Mouse (Mus musculus): ENCODE data around the gene Atg7. TPM values are rescaled to one million over a fixed set of nuclear protein-coding genes. Genes with fewer than 3 reads are reported as not detected.

The Atg7 gene
- polyA plus RNA-seq, 1 experiment, result 14.7 TPM

DNA sequence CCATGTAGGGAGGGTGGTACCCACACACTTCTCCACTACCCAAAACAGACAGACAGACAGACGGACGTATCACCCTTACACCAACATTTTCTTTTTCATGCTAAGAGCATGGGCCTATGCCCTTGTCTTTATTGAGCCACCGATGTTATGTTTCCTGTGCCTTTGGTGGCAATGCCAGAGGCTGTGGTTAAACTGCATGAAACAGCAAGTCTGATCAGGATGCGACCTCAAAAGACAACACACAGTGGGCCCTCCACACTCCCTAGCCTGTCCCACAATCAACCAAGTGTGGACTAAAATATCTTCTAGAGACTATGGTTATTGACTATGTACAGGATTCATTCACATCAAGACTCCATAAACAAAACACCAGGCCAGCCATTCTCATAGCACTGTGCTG is 256.1 kb downstream of the Atg7 start:
- Histone ChIP-seq H3K36me3 (ENCODE audit: control insufficient read depth, insufficient read depth) (peaks cover 7% of the 10 kb centered on the region), H3K27me3 (ENCODE audit: control insufficient read depth, insufficient read depth, insufficient read length) (no peaks in the 10 kb centered on the region), H3K79me3 (ENCODE audit: low read depth) (peaks cover 85% of the 10 kb centered on the region), H3K4me3 (ENCODE audit: insufficient read depth, poor library complexity, severe bottlenecking) (no peak overlapping the region), H3K79me2 (ENCODE audit: control insufficient read depth, insufficient read depth) (peaks cover 100% of the 10 kb centered on the region), H3ac (ENCODE audit: control insufficient read depth, insufficient read length, low read depth) (no peak overlapping the region)
- TF ChIP-seq CEBPB (IDR thresholded peaks at IDR 0.05; ENCODE audit: low read depth) (no peak), CTCF (IDR thresholded peaks at IDR 0.05; ENCODE audit: control insufficient read depth, insufficient read depth, insufficient read length) (no peak), MYOG (IDR thresholded peaks at IDR 0.05; ENCODE audit: control insufficient read depth, extremely low read depth, insufficient read length) (no peak), USF1 (IDR thresholded peaks at IDR 0.05; ENCODE audit: low read depth) (no peak), MYOD1 (IDR thresholded peaks at IDR 0.05; ENCODE audit: control insufficient read depth, insufficient read length, low read depth) (no peak), MAX (IDR thresholded peaks at IDR 0.05) (no peak)

DNA sequence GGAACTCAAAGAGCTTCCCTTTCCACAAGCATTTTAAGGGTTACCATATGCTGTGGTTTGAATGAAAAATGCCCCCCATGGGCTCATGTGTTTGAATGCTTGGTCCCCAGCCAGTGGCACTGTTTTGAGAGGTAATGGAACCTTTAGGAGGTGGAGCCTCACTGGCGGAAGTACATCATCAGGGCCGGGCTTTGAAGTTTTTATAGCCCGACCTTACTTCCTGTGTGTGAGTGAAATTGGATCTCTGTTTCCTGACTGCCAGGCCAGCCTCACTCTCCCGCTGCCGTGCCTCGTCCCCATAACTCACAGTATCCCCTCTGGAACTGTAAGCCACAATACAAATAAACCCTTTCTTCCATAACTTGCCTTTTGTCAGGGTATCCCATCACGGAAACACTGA is 256.8 kb downstream of the Atg7 start:
- Histone ChIP-seq H3K79me3 (ENCODE audit: low read depth) (peaks cover 92% of the 10 kb centered on the region), H3K36me3 (ENCODE audit: control insufficient read depth, insufficient read depth) (peaks cover 7% of the 10 kb centered on the region), H3K27me3 (ENCODE audit: control insufficient read depth, insufficient read depth, insufficient read length) (no peaks in the 10 kb centered on the region), H3ac (ENCODE audit: control insufficient read depth, insufficient read length, low read depth) (no peak overlapping the region), H3K4me3 (ENCODE audit: insufficient read depth, poor library complexity, severe bottlenecking) (no peak overlapping the region), H3K79me2 (ENCODE audit: control insufficient read depth, insufficient read depth) (peaks cover 100% of the 10 kb centered on the region)
- no peak for TF ChIP-seq MYOD1 (IDR thresholded peaks at IDR 0.05; ENCODE audit: control insufficient read depth, insufficient read length, low read depth)
- no peak for TF ChIP-seq MAX (IDR thresholded peaks at IDR 0.05)
- TF ChIP-seq FOSL1 (IDR thresholded peaks at IDR 0.05; ENCODE audit: insufficient read depth, low read length, poor library complexity, severe bottlenecking), result no peak
- TF ChIP-seq CEBPB (IDR thresholded peaks at IDR 0.05; ENCODE audit: low read depth), result no peak
- TF ChIP-seq USF1 (IDR thresholded peaks at IDR 0.05; ENCODE audit: low read depth), result no peak
- no peak for TF ChIP-seq MYOG (IDR thresholded peaks at IDR 0.05; ENCODE audit: control insufficient read depth, extremely low read depth, insufficient read length)
- TF ChIP-seq CTCF (IDR thresholded peaks at IDR 0.05; ENCODE audit: control insufficient read depth, insufficient read depth, insufficient read length), result no peak

DNA sequence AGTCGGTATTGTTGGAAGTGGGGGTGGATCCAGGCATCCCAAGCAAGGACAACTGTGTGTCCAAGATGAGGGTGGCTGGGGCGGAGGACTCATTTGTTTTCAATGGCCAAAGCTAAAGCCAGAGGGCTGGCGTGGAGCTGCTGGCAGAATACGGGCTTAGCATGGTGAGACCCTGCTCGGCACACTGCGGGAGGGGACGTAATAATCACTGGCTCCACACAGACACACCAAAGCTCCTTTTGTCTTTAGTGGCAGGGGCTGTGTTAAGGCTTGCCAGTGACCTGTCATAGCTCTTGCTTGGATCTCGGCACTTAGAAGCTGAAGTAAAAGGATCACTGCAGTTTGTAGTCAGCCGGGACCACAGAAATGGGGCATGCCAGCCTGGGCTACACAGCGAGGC is 257.3 kb downstream of the Atg7 start:
- no peak overlapping the region for H3K4me3 ChIP-seq (ENCODE audit: insufficient read depth, poor library complexity, severe bottlenecking)
- H3K27me3 ChIP-seq (ENCODE audit: control insufficient read depth, insufficient read depth, insufficient read length), result no peaks in the 10 kb centered on the region
- peaks cover 7% of the 10 kb centered on the region for H3K36me3 ChIP-seq (ENCODE audit: control insufficient read depth, insufficient read depth)
- no peak overlapping the region for H3ac ChIP-seq (ENCODE audit: control insufficient read depth, insufficient read length, low read depth)
- no peak for TF ChIP-seq MAX (IDR thresholded peaks at IDR 0.05)
- TF ChIP-seq MYOD1 (IDR thresholded peaks at IDR 0.05; ENCODE audit: control insufficient read depth, insufficient read length, low read depth), result no peak
- TF ChIP-seq FOSL1 (IDR thresholded peaks at IDR 0.05; ENCODE audit: insufficient read depth, low read length, poor library complexity, severe bottlenecking), result no peak
- TF ChIP-seq CEBPB (IDR thresholded peaks at IDR 0.05; ENCODE audit: low read depth), result no peak
- TF ChIP-seq USF1 (IDR thresholded peaks at IDR 0.05; ENCODE audit: low read depth), result no peak
- no peak for TF ChIP-seq CTCF (IDR thresholded peaks at IDR 0.05; ENCODE audit: control insufficient read depth, insufficient read depth, insufficient read length)
- TF ChIP-seq MYOG (IDR thresholded peaks at IDR 0.05; ENCODE audit: control insufficient read depth, extremely low read depth, insufficient read length), result no peak
- peaks cover 91% of the 10 kb centered on the region for H3K79me3 ChIP-seq (ENCODE audit: low read depth)
- peaks cover 100% of the 10 kb centered on the region for H3K79me2 ChIP-seq (ENCODE audit: control insufficient read depth, insufficient read depth)

DNA sequence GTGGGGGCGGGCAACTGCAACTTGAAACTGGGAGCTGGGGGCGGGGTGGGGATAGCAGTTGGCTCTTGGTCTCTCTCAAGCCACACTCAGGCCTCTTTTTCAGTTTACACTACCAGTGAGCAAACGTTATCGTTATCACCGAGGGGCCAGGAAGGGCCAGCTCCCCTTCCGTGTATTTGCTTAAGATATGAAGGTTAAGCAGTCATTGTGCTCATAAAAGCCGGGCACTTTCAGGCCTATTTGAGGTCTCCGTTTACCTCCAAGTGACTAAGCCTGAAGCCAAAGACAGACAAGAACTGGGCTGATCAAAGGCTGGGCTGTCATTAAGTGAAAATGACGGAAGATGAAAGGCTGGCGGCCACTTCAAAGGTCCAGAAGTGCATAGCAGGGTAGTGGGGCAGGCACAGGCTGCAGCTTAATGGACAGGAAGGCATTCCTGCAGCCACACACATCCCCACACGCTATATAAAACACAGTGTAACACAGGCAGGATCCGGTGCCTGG is 258.5 kb downstream of the Atg7 start:
- H3K27me3 ChIP-seq (ENCODE audit: control insufficient read depth, insufficient read depth, insufficient read length), result no peaks in the 10 kb centered on the region
- TF ChIP-seq MYOD1 (IDR thresholded peaks at IDR 0.05; ENCODE audit: control insufficient read depth, insufficient read length, low read depth) (no peak), MAX (IDR thresholded peaks at IDR 0.05) (no peak), MYOG (IDR thresholded peaks at IDR 0.05; ENCODE audit: control insufficient read depth, extremely low read depth, insufficient read length) (no peak), USF1 (IDR thresholded peaks at IDR 0.05; ENCODE audit: low read depth) (no peak), CEBPB (IDR thresholded peaks at IDR 0.05; ENCODE audit: low read depth) (no peak), CTCF (IDR thresholded peaks at IDR 0.05; ENCODE audit: control insufficient read depth, insufficient read depth, insufficient read length) (no peak), FOSL1 (IDR thresholded peaks at IDR 0.05; ENCODE audit: insufficient read depth, low read length, poor library complexity, severe bottlenecking) (no peak)
- no peak overlapping the region for H3ac ChIP-seq (ENCODE audit: control insufficient read depth, insufficient read length, low read depth)
- H3K79me2 ChIP-seq (ENCODE audit: control insufficient read depth, insufficient read depth), result peaks cover 100% of the 10 kb centered on the region
- H3K4me3 ChIP-seq (ENCODE audit: insufficient read depth, poor library complexity, severe bottlenecking), result no peak overlapping the region
- H3K36me3 ChIP-seq (ENCODE audit: control insufficient read depth, insufficient read depth), result peaks cover 7% of the 10 kb centered on the region
- peaks cover 92% of the 10 kb centered on the region for H3K79me3 ChIP-seq (ENCODE audit: low read depth)

DNA sequence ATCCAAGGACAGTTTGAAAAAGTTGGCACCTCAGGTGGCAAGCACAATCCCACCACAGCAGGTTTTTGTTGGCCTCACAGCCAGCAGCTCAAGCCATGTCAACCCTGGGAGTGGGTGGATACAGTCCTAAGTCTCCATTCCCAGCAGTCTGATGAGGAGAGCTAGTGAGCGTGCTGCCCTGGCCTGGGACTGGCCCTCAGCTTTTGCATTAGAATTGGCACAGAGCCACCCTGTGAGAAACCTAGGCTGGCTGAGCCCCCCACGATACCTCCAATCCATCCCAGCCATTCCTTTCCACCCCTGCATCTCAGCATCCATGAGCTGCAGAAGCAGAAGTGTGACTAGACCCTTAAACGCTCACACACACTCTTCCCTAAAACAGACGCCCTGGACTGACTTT is 259.0 kb downstream of the Atg7 start:
- Histone ChIP-seq H3K79me3 (ENCODE audit: low read depth) (peaks cover 91% of the 10 kb centered on the region), H3ac (ENCODE audit: control insufficient read depth, insufficient read length, low read depth) (no peak overlapping the region), H3K36me3 (ENCODE audit: control insufficient read depth, insufficient read depth) (peaks cover 7% of the 10 kb centered on the region), H3K4me3 (ENCODE audit: insufficient read depth, poor library complexity, severe bottlenecking) (no peak overlapping the region), H3K79me2 (ENCODE audit: control insufficient read depth, insufficient read depth) (peaks cover 100% of the 10 kb centered on the region), H3K27me3 (ENCODE audit: control insufficient read depth, insufficient read depth, insufficient read length) (no peaks in the 10 kb centered on the region)
- TF ChIP-seq CEBPB (IDR thresholded peaks at IDR 0.05; ENCODE audit: low read depth), result no peak
- no peak for TF ChIP-seq CTCF (IDR thresholded peaks at IDR 0.05; ENCODE audit: control insufficient read depth, insufficient read depth, insufficient read length)
- TF ChIP-seq FOSL1 (IDR thresholded peaks at IDR 0.05; ENCODE audit: insufficient read depth, low read length, poor library complexity, severe bottlenecking), result no peak
- no peak for TF ChIP-seq MAX (IDR thresholded peaks at IDR 0.05)
- no peak for TF ChIP-seq MYOG (IDR thresholded peaks at IDR 0.05; ENCODE audit: control insufficient read depth, extremely low read depth, insufficient read length)
- no peak for TF ChIP-seq USF1 (IDR thresholded peaks at IDR 0.05; ENCODE audit: low read depth)
- TF ChIP-seq MYOD1 (IDR thresholded peaks at IDR 0.05; ENCODE audit: control insufficient read depth, insufficient read length, low read depth), result no peak

DNA sequence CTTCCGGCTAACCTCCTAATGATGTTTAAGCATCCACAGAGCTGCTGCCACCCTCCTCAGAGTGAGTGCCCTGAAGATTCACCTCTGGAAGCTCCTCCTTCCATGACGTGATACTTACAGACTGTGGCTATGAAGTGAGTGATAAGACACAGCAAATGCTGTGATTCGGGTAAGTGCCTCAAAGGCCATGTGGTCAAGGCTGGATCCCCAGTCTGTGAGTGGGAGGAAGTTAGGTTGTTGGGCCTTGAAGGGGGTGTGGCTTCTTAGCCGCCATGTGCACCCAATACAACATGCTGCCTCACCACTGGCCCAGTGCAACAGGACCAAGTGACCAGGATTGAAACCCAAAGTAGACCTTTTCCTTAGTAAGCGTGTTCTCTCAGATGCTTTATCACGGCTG is 261.3 kb downstream of the Atg7 start:
- Histone ChIP-seq H3K79me3 (ENCODE audit: low read depth) (peaks cover 92% of the 10 kb centered on the region), H3K27me3 (ENCODE audit: control insufficient read depth, insufficient read depth, insufficient read length) (no peaks in the 10 kb centered on the region), H3K79me2 (ENCODE audit: control insufficient read depth, insufficient read depth) (peaks cover 100% of the 10 kb centered on the region), H3ac (ENCODE audit: control insufficient read depth, insufficient read length, low read depth) (no peak overlapping the region), H3K4me3 (ENCODE audit: insufficient read depth, poor library complexity, severe bottlenecking) (no peak overlapping the region), H3K36me3 (ENCODE audit: control insufficient read depth, insufficient read depth) (peaks cover 4% of the 10 kb centered on the region)
- no peak for TF ChIP-seq CTCF (IDR thresholded peaks at IDR 0.05; ENCODE audit: control insufficient read depth, insufficient read depth, insufficient read length)

Measured in C2C12 (cell line).